Mouse (Mus musculus): Measurements from ENCODE around the gene Dgcr8. TPM values are rescaled to one million over a fixed set of nuclear protein-coding genes. Genes with fewer than 3 reads are reported as not detected.

Dgcr8 gene
- 36.3 and 36.7 TPM in 2 replicates for polyA plus RNA-seq (2014; fragmentation: Nextera tagmentation; extraction: Ambion mirVana)

DNA sequence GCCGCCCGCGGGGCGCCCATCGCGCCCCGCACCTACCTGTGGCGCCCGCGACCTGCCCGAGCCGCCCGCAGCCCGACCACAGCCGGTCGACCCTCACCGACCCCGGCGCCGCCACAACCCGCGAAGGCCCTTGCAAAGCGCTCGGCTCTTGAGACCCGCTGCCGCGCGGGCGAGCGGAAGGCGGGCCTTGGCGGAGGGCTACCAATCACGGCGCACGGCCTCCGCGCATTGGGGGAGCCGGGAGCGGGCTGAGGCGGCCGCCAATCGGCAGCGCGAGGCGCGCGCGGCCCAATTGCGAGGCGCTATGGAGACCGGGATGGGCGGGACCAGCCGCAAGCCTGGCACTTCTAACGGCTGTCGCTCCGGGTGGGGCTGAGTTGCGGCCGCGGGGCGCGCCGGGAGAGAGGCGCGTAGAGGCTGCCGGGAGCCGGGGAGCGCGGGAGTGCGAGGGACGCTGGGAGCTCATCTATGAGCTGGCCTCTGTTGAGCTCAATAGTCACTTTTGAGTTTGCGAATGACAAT is at the start of gene Dgcr8:
Gene Dgcr8 (minus strand): TSS at position 180 of the 522 bp plus-strand sequence.
- WGBS = under 1% methylated on average over 61 of the region's 71 CpGs
- DNase-seq (ENCODE audit: low spot score) (peak; percentile 98), ATAC-seq (ENCODE audit: low FRiP score) (peak; percentile 99)
- peak within 1 kb of the TSS; percentile 94 for H3K4me3 ChIP-seq (ENCODE audit: low read depth, low read length)
- H3K4me1 ChIP-seq (replicated peaks; ENCODE audit: control insufficient read depth, insufficient read depth, low read length) = peaks cover 13% of the 10 kb centered on the region; the same call in 1 of the 2 replicates
- H3K9ac ChIP-seq (ENCODE audit: low read depth, low read length) = peak within 1 kb of the TSS; percentile 88
- H3K27ac ChIP-seq (ENCODE audit: low read depth, low read length) = peak within 1 kb of the TSS; percentile 80
- H3K36me3 ChIP-seq (ENCODE audit: control insufficient read depth, insufficient read depth, low read length) = peaks cover 7% of the 10 kb centered on the region
- H3K9me3 ChIP-seq (ENCODE audit: control insufficient read depth, low read length) = no peaks in the 10 kb centered on the region
- H3K4me2 ChIP-seq (replicated peaks; ENCODE audit: low read depth, low read length) = peak within 1 kb of the TSS; percentile 94
- no peaks in the 10 kb centered on the region for H3K27me3 ChIP-seq (ENCODE audit: control insufficient read depth, insufficient read depth, low read length)

- H3K4me3 ChIP-seq (ENCODE audit: low read depth, low read length) = no peak overlapping the region
- DNase-seq (ENCODE audit: low spot score) (no peak), ATAC-seq (ENCODE audit: low FRiP score) (no peak)
- H3K36me3 ChIP-seq (ENCODE audit: control insufficient read depth, insufficient read depth, low read length) = no peaks in the 10 kb centered on the region
- no peaks in the 10 kb centered on the region for H3K27me3 ChIP-seq (ENCODE audit: control insufficient read depth, insufficient read depth, low read length)
- H3K9me3 ChIP-seq (ENCODE audit: control insufficient read depth, low read length) = no peaks in the 10 kb centered on the region
- H3K9ac ChIP-seq (ENCODE audit: low read depth, low read length) = no peak overlapping the region
- H3K27ac ChIP-seq (ENCODE audit: low read depth, low read length) = no peak overlapping the region
- 91% methylated on average over 4 of the region's 4 CpGs for WGBS
- H3K4me2 ChIP-seq (replicated peaks; ENCODE audit: low read depth, low read length) = no peak overlapping the region
- no peaks in the 10 kb centered on the region for H3K4me1 ChIP-seq (replicated peaks; ENCODE audit: control insufficient read depth, insufficient read depth, low read length)
Observed at GRCm38 (mm10) chr16:18337261-18337660, 48.2 kb upstream of the Dgcr8 start.

- WGBS = 94% methylated on average over 3 of the region's 3 CpGs
- no peak for ATAC-seq (ENCODE audit: low FRiP score)
- Histone ChIP-seq H3K4me2 (replicated peaks; ENCODE audit: low read depth, low read length) (no peak overlapping the region), H3K9me3 (ENCODE audit: control insufficient read depth, low read length) (no peaks in the 10 kb centered on the region), H3K27ac (ENCODE audit: low read depth, low read length) (no peak overlapping the region), H3K4me3 (ENCODE audit: low read depth, low read length) (no peak overlapping the region), H3K9ac (ENCODE audit: low read depth, low read length) (no peak overlapping the region), H3K27me3 (ENCODE audit: control insufficient read depth, insufficient read depth, low read length) (no peaks in the 10 kb centered on the region), H3K4me1 (replicated peaks; ENCODE audit: control insufficient read depth, insufficient read depth, low read length) (no peaks in the 10 kb centered on the region), H3K36me3 (ENCODE audit: control insufficient read depth, insufficient read depth, low read length) (no peaks in the 10 kb centered on the region)
- no peak for DNase-seq (ENCODE audit: low spot score)
Observed at GRCm38 (mm10) chr16:18335981-18336380, 46.9 kb upstream of the Dgcr8 start.

DNA sequence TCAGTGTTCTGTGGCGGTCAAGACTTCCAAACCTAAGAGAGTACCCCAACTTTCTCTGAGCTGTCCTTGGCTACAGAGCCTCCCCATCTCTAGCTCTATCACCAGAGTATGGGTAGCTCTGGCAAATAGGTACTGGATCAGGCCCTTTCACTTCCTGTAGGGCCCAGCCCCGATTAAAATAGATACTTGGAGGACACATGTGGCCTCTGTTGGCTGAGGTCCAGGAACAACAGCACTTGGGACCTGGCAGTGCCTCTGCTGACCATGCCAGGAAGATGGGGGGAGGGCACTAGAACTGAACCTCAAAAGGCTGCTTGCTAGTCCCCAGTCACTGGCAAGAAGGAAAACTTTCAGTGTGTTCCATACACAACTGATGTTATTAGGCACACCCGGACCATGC is 44.9 kb upstream of the Dgcr8 start:
- Histone ChIP-seq H3K27me3 (ENCODE audit: control insufficient read depth, insufficient read depth, low read length) (no peaks in the 10 kb centered on the region), H3K36me3 (ENCODE audit: control insufficient read depth, insufficient read depth, low read length) (no peaks in the 10 kb centered on the region), H3K4me3 (ENCODE audit: low read depth, low read length) (no peak overlapping the region), H3K4me2 (replicated peaks; ENCODE audit: low read depth, low read length) (no peak overlapping the region), H3K4me1 (replicated peaks; ENCODE audit: control insufficient read depth, insufficient read depth, low read length) (no peaks in the 10 kb centered on the region), H3K9me3 (ENCODE audit: control insufficient read depth, low read length) (no peaks in the 10 kb centered on the region), H3K9ac (ENCODE audit: low read depth, low read length) (no peak overlapping the region), H3K27ac (ENCODE audit: low read depth, low read length) (no peak overlapping the region)
- no peak for DNase-seq (ENCODE audit: low spot score)
- no peak for ATAC-seq (ENCODE audit: low FRiP score)
- 84% methylated on average over 3 of the region's 3 CpGs for WGBS

GRCm38 (mm10) chr16:18328524-18328923 is 39.5 kb upstream of the Dgcr8 start:
- ATAC-seq (ENCODE audit: low FRiP score) (no peak), DNase-seq (ENCODE audit: low spot score) (no peak)
- H3K4me1 ChIP-seq (replicated peaks; ENCODE audit: control insufficient read depth, insufficient read depth, low read length) = no peaks in the 10 kb centered on the region
- WGBS = 85% methylated on average over 1 of the region's 1 CpGs
- H3K9me3 ChIP-seq (ENCODE audit: control insufficient read depth, low read length) = no peaks in the 10 kb centered on the region
- no peaks in the 10 kb centered on the region for H3K36me3 ChIP-seq (ENCODE audit: control insufficient read depth, insufficient read depth, low read length)
- no peak overlapping the region for H3K27ac ChIP-seq (ENCODE audit: low read depth, low read length)
- H3K9ac ChIP-seq (ENCODE audit: low read depth, low read length) = no peak overlapping the region
- no peak overlapping the region for H3K4me2 ChIP-seq (replicated peaks; ENCODE audit: low read depth, low read length)
- H3K27me3 ChIP-seq (ENCODE audit: control insufficient read depth, insufficient read depth, low read length) = no peaks in the 10 kb centered on the region
- H3K4me3 ChIP-seq (ENCODE audit: low read depth, low read length) = no peak overlapping the region

- no peaks in the 10 kb centered on the region for H3K27me3 ChIP-seq (ENCODE audit: control insufficient read depth, insufficient read depth, low read length)
- H3K4me2 ChIP-seq (replicated peaks; ENCODE audit: low read depth, low read length) = no peak overlapping the region
- H3K9me3 ChIP-seq (ENCODE audit: control insufficient read depth, low read length) = no peaks in the 10 kb centered on the region
- no peak overlapping the region for H3K27ac ChIP-seq (ENCODE audit: low read depth, low read length)
- no peak overlapping the region for H3K4me3 ChIP-seq (ENCODE audit: low read depth, low read length)
- 95% methylated on average over 9 of the region's 9 CpGs for WGBS
- no peak overlapping the region for H3K9ac ChIP-seq (ENCODE audit: low read depth, low read length)
- DNase-seq (ENCODE audit: low spot score) = no peak
- no peaks in the 10 kb centered on the region for H3K4me1 ChIP-seq (replicated peaks; ENCODE audit: control insufficient read depth, insufficient read depth, low read length)
- no peak for ATAC-seq (ENCODE audit: low FRiP score)
- H3K36me3 ChIP-seq (ENCODE audit: control insufficient read depth, insufficient read depth, low read length) = no peaks in the 10 kb centered on the region
Observed at GRCm38 (mm10) chr16:18327936-18328335, 38.9 kb upstream of the Dgcr8 start.

DNA sequence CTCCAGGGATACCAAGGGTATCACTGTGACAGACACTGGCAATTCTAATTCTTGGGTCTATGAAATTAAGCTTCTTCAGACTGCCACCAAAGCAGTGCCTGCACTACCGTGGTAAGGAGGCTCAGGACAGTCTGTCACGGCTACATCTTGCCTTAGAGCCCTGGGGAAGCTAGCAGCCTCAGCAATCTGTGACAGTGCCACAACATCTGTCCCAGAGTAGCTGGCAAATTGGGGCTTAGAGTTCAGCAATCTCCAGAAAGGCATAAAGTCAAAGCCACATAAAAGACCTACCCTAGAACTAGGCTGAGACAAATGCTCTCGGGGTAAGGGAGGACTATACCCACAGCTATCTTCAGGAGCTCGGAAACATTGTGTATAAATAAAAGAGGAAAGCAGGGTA is 36.7 kb upstream of the Dgcr8 start:
- H3K9me3 ChIP-seq (ENCODE audit: control insufficient read depth, low read length) = no peaks in the 10 kb centered on the region
- no peak for ATAC-seq (ENCODE audit: low FRiP score)
- 81% methylated on average over 4 of the region's 4 CpGs for WGBS

GRCm38 (mm10) chr16:18324031-18324430 is 35.0 kb upstream of the Dgcr8 start:
- no peak overlapping the region for H3K9ac ChIP-seq (ENCODE audit: low read depth, low read length)
- no peaks in the 10 kb centered on the region for H3K4me1 ChIP-seq (replicated peaks; ENCODE audit: control insufficient read depth, insufficient read depth, low read length)
- H3K4me2 ChIP-seq (replicated peaks; ENCODE audit: low read depth, low read length) = no peak overlapping the region
- DNase-seq (ENCODE audit: low spot score) = no peak
- no peaks in the 10 kb centered on the region for H3K9me3 ChIP-seq (ENCODE audit: control insufficient read depth, low read length)
- no peak for ATAC-seq (ENCODE audit: low FRiP score)
- H3K27me3 ChIP-seq (ENCODE audit: control insufficient read depth, insufficient read depth, low read length) = no peaks in the 10 kb centered on the region
- 81% methylated on average over 6 of the region's 6 CpGs for WGBS
- H3K36me3 ChIP-seq (ENCODE audit: control insufficient read depth, insufficient read depth, low read length) = no peaks in the 10 kb centered on the region
- H3K4me3 ChIP-seq (ENCODE audit: low read depth, low read length) = no peak overlapping the region
- no peak overlapping the region for H3K27ac ChIP-seq (ENCODE audit: low read depth, low read length)

More for the DNA sequence above, 36.7 kb upstream of the Dgcr8 start:
- H3K4me1 ChIP-seq (replicated peaks; ENCODE audit: control insufficient read depth, insufficient read depth, low read length) = no peaks in the 10 kb centered on the region
- H3K9ac ChIP-seq (ENCODE audit: low read depth, low read length) = no peak overlapping the region
- no peaks in the 10 kb centered on the region for H3K36me3 ChIP-seq (ENCODE audit: control insufficient read depth, insufficient read depth, low read length)
- no peak for DNase-seq (ENCODE audit: low spot score)
- no peak overlapping the region for H3K27ac ChIP-seq (ENCODE audit: low read depth, low read length)
- H3K4me3 ChIP-seq (ENCODE audit: low read depth, low read length) = no peak overlapping the region
- H3K27me3 ChIP-seq (ENCODE audit: control insufficient read depth, insufficient read depth, low read length) = no peaks in the 10 kb centered on the region
- no peak overlapping the region for H3K4me2 ChIP-seq (replicated peaks; ENCODE audit: low read depth, low read length)

- no peaks in the 10 kb centered on the region for H3K27me3 ChIP-seq (ENCODE audit: control insufficient read depth, insufficient read depth, low read length)
- no peaks in the 10 kb centered on the region for H3K4me1 ChIP-seq (replicated peaks; ENCODE audit: control insufficient read depth, insufficient read depth, low read length)
- H3K36me3 ChIP-seq (ENCODE audit: control insufficient read depth, insufficient read depth, low read length) = no peaks in the 10 kb centered on the region
- no peak overlapping the region for H3K4me3 ChIP-seq (ENCODE audit: low read depth, low read length)
- 93% methylated on average over 2 of the region's 2 CpGs for WGBS
- no peak for DNase-seq (ENCODE audit: low spot score)
- H3K4me2 ChIP-seq (replicated peaks; ENCODE audit: low read depth, low read length) = no peak overlapping the region
- ATAC-seq (ENCODE audit: low FRiP score) = no peak
- no peaks in the 10 kb centered on the region for H3K9me3 ChIP-seq (ENCODE audit: control insufficient read depth, low read length)
- H3K27ac ChIP-seq (ENCODE audit: low read depth, low read length) = no peak overlapping the region
- no peak overlapping the region for H3K9ac ChIP-seq (ENCODE audit: low read depth, low read length)
Observed at GRCm38 (mm10) chr16:18323460-18323859, 34.4 kb upstream of the Dgcr8 start.
